Mouse (Mus musculus): ENCODE results near the gene Cdkal1. TPM values are rescaled to one million over a fixed set of nuclear protein-coding genes. Genes with fewer than 3 reads are reported as not detected.
A peak's percentile ranks its signal among the peaks of the same experiment; 100 is the strongest.

The Cdkal1 gene
- polyA plus RNA-seq, 1 experiment: 10.3 TPM

DNA sequence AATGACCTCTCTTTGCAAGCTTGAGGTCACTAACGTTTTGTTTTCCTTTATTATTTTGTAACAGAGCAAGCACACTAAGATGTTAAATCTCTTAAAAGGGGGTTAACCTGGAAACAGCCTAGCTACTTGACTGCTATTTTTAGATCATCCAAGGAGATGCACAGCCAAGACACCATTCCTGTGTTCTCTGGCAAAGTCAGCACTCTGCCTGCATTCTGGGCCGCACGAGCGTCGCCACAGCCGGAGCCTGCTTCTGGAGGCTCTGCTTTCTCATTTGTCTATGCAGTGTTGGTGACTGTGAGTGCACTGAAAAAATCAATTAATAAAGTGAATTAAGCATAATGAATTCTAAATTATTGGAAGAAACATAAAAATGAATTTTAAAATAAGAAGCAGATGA, 440.6 kb downstream of the Cdkal1 start:
- peak in 1 of 2 experiments; percentile 34 for DNase-seq
- no peaks in the 10 kb centered on the region for H3K27me3 ChIP-seq (ENCODE audit: control insufficient read depth, insufficient read depth, low read length)
- H3K4me3 ChIP-seq (replicated peaks; ENCODE audit: insufficient read depth, low read depth, low read length): no peak overlapping the region
- 26% methylated on average over 6 of the region's 6 CpGs for WGBS
- TF ChIP-seq POLR2A (IDR thresholded peaks at IDR 0.05; ENCODE audit: borderline replicate concordance, insufficient read depth, low read length) (no peak), CTCF (IDR thresholded peaks at IDR 0.05; ENCODE audit: borderline replicate concordance, insufficient read depth, low read depth, low read length) (no peak)
- H3K27ac ChIP-seq (ENCODE audit: insufficient read depth, low read length): no peak overlapping the region
- peaks cover 4% of the 10 kb centered on the region; the same call in 1 of the 2 replicates for H3K4me1 ChIP-seq (ENCODE audit: control insufficient read depth, insufficient read depth, low read length)

DNA sequence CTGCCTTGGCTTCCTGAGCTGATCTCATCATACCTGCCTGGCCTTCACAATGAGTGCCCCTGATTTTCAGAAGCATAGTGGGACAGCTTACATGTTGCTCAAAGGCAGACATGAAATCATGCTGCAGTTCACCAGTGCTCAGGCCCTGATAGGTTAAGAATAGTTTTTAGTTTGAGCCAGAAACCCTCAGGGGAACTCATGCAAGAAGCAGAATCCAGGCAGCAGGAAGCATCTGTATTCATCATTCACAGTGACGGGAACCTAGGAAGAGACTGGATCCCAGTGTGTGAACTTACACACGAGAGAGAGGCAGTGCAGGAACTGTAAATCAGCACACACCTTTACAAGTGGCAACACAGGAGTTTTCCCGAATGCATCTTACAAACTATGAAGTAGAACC, 441.0 kb downstream of the Cdkal1 start:
- no peak for DNase-seq
- H3K4me3 ChIP-seq (replicated peaks; ENCODE audit: insufficient read depth, low read depth, low read length): no peak overlapping the region
- H3K27ac ChIP-seq (ENCODE audit: insufficient read depth, low read length): no peak overlapping the region
- H3K4me1 ChIP-seq (ENCODE audit: control insufficient read depth, insufficient read depth, low read length): peaks cover 4% of the 10 kb centered on the region; the same call in 1 of the 2 replicates
- 48% methylated on average over 3 of the region's 3 CpGs for WGBS
- no peaks in the 10 kb centered on the region for H3K27me3 ChIP-seq (ENCODE audit: control insufficient read depth, insufficient read depth, low read length)
- TF ChIP-seq POLR2A (IDR thresholded peaks at IDR 0.05; ENCODE audit: borderline replicate concordance, insufficient read depth, low read length) (no peak), CTCF (IDR thresholded peaks at IDR 0.05; ENCODE audit: borderline replicate concordance, insufficient read depth, low read depth, low read length) (no peak)

DNA sequence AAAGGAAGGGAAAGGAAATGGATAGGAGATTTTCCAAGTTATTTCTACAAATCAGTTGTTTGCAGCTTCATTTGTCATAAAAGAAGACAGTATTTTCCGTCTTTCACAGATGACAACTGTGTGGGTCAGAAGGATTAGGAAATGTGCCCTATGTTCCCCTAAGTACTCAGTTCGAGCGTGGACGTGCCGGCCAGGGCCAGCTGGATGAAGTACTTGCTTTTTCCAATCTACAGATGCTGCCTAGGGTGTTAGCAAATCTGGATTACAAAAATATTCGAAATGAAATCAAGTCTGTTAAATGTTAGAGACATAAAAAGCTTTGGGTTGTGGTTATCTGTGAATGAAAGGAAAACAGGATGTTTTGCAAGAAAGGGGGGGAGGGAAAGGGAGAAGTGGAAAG, 444.3 kb downstream of the Cdkal1 start:
- Histone ChIP-seq H3K4me3 (replicated peaks; ENCODE audit: insufficient read depth, low read depth, low read length) (no peak overlapping the region), H3K4me1 (ENCODE audit: control insufficient read depth, insufficient read depth, low read length) (peaks cover 4% of the 10 kb centered on the region; the same call in 1 of the 2 replicates), H3K27me3 (ENCODE audit: control insufficient read depth, insufficient read depth, low read length) (no peaks in the 10 kb centered on the region), H3K27ac (ENCODE audit: insufficient read depth, low read length) (no peak overlapping the region)
- DNase-seq: no peak
- TF ChIP-seq POLR2A (IDR thresholded peaks at IDR 0.05; ENCODE audit: borderline replicate concordance, insufficient read depth, low read length): no peak
- TF ChIP-seq CTCF (IDR thresholded peaks at IDR 0.05; ENCODE audit: borderline replicate concordance, insufficient read depth, low read depth, low read length): no peak
- WGBS: 92% methylated on average over 6 of the region's 6 CpGs

DNA sequence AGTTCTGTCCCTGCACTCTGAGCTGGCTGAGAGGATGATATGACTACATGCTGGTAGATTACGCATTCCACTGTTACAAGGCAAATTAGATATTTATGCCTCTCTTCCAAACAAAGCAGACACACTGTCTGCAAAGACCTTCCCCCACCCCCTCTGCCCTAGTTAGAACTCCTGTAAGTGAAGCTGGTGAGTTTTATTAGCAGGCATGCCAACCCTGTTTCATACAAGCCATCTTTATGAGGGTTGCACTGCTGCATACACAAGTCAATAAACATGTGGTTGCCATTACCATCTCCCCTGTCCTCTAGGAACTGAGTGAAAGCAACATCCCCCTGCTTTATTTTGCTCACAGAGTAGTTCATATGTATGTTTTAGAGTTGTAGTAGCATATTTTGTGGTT, 447.9 kb downstream of the Cdkal1 start:
- H3K4me1 ChIP-seq (ENCODE audit: control insufficient read depth, insufficient read depth, low read length): no peaks in the 10 kb centered on the region
- DNase-seq: no peak
- no peaks in the 10 kb centered on the region for H3K27me3 ChIP-seq (ENCODE audit: control insufficient read depth, insufficient read depth, low read length)
- TF ChIP-seq CTCF (IDR thresholded peaks at IDR 0.05; ENCODE audit: borderline replicate concordance, insufficient read depth, low read depth, low read length): no peak
- TF ChIP-seq POLR2A (IDR thresholded peaks at IDR 0.05; ENCODE audit: borderline replicate concordance, insufficient read depth, low read length): no peak
- H3K4me3 ChIP-seq (replicated peaks; ENCODE audit: insufficient read depth, low read depth, low read length): no peak overlapping the region
- H3K27ac ChIP-seq (ENCODE audit: insufficient read depth, low read length): no peak overlapping the region
- 97% methylated on average over 1 of the region's 1 CpGs for WGBS

DNA sequence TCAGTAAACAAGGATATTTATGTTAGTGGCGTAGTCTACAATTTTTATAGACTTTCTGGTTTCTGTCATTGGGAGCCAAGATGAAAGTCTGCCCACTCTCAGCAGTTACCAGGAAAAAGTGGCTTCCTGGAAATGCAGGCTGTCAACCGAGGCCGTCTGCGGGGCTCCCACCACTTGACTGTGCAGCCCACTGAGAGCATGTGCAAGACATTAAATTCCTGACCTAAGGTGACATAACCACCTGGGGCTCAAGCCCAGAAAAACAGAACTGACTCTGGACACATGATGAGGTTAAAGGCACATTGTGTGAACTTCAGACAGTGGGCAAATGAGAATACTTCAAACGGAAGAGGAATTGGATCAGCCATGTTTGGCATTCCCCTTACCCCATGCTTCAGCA, 450.2 kb downstream of the Cdkal1 start:
- no peaks in the 10 kb centered on the region for H3K4me1 ChIP-seq (ENCODE audit: control insufficient read depth, insufficient read depth, low read length)
- DNase-seq: no peak
- H3K27me3 ChIP-seq (ENCODE audit: control insufficient read depth, insufficient read depth, low read length): no peaks in the 10 kb centered on the region
- TF ChIP-seq POLR2A (IDR thresholded peaks at IDR 0.05; ENCODE audit: borderline replicate concordance, insufficient read depth, low read length) (no peak), CTCF (IDR thresholded peaks at IDR 0.05; ENCODE audit: borderline replicate concordance, insufficient read depth, low read depth, low read length) (no peak)
- no peak overlapping the region for H3K4me3 ChIP-seq (replicated peaks; ENCODE audit: insufficient read depth, low read depth, low read length)
- WGBS: 74% methylated on average over 5 of the region's 5 CpGs
- H3K27ac ChIP-seq (ENCODE audit: insufficient read depth, low read length): no peak overlapping the region

DNA sequence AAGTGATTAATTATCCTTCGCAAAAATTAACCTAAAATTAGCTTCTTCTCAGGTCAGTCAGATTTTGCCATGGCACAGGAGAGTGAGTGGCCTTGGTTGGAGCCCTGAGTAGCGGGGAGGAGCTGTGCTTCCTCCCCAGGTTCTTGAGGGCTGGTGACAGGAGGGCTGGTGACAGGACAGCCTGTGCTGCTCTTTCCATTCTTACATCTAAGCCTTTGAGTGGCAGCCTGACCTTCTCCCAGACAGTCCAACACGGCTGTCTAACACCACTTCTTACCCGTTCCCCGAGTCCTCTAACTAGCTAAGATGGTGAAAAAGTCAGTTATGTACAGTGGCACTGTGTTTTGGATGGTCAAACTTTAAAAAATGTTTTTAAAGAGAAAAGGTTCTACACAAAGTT, 452.3 kb downstream of the Cdkal1 start:
- no peak for DNase-seq
- WGBS: 96% methylated on average over 5 of the region's 5 CpGs
- no peak for TF ChIP-seq CTCF (IDR thresholded peaks at IDR 0.05; ENCODE audit: borderline replicate concordance, insufficient read depth, low read depth, low read length)
- no peak for TF ChIP-seq POLR2A (IDR thresholded peaks at IDR 0.05; ENCODE audit: borderline replicate concordance, insufficient read depth, low read length)
- H3K27me3 ChIP-seq (ENCODE audit: control insufficient read depth, insufficient read depth, low read length): no peaks in the 10 kb centered on the region
- H3K4me1 ChIP-seq (ENCODE audit: control insufficient read depth, insufficient read depth, low read length): no peaks in the 10 kb centered on the region
- H3K4me3 ChIP-seq (replicated peaks; ENCODE audit: insufficient read depth, low read depth, low read length): no peak overlapping the region
- H3K27ac ChIP-seq (ENCODE audit: insufficient read depth, low read length): no peak overlapping the region

DNA sequence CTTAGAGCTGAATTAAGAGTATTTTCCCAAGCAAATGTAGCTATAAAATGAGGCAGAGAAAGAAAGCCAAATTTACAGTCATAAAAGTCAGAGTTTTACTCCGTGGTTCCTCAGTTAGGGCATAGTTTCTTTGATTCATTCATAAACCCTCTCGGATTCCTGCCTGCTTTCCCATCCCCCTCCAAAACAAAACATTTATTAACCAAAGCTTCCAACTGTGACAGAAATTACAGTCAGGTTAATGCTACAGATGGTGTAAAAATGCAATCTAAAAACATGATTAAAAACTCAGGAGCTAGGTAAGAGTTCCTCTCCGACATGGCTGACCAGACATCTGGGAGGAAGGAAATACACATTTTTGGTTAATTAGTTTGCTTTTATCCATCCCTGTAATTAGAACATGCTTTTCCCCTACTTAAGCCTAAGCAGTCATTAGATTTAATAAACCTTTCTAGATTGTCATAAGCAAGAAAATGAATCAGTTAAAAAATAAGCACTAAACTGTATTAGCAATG, 452.9 kb downstream of the Cdkal1 start:
- DNase-seq: no peak
- Histone ChIP-seq H3K4me3 (replicated peaks; ENCODE audit: insufficient read depth, low read depth, low read length) (no peak overlapping the region), H3K4me1 (ENCODE audit: control insufficient read depth, insufficient read depth, low read length) (no peaks in the 10 kb centered on the region), H3K27me3 (ENCODE audit: control insufficient read depth, insufficient read depth, low read length) (no peaks in the 10 kb centered on the region), H3K27ac (ENCODE audit: insufficient read depth, low read length) (no peak overlapping the region)
- TF ChIP-seq POLR2A (IDR thresholded peaks at IDR 0.05; ENCODE audit: borderline replicate concordance, insufficient read depth, low read length): no peak
- TF ChIP-seq CTCF (IDR thresholded peaks at IDR 0.05; ENCODE audit: borderline replicate concordance, insufficient read depth, low read depth, low read length): no peak
- WGBS: 69% methylated on average over 3 of the region's 3 CpGs

DNA sequence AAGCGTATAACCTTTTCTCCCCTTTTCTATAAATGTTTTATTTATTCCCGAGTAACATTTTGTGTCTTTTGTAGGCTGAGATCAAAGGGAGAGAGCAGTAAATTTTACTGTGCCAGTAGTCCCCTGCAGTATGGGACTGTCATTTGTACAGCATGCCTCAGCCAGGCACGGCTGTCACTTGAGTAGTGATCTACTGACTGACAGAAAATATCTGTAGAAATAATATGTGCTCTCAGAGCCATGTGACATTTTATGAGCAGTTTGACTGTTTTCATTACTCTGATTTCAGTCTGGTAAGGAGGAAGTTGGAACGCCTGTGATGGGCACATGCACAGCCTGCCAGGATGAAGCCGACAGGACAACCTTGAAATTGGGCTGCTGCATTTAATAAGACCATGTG, 455.6 kb downstream of the Cdkal1 start:
- no peaks in the 10 kb centered on the region for H3K27me3 ChIP-seq (ENCODE audit: control insufficient read depth, insufficient read depth, low read length)
- H3K4me1 ChIP-seq (ENCODE audit: control insufficient read depth, insufficient read depth, low read length): no peaks in the 10 kb centered on the region
- TF ChIP-seq CTCF (IDR thresholded peaks at IDR 0.05; ENCODE audit: borderline replicate concordance, insufficient read depth, low read depth, low read length) (no peak), POLR2A (IDR thresholded peaks at IDR 0.05; ENCODE audit: borderline replicate concordance, insufficient read depth, low read length) (no peak)
- no peak overlapping the region for H3K4me3 ChIP-seq (replicated peaks; ENCODE audit: insufficient read depth, low read depth, low read length)
- H3K27ac ChIP-seq (ENCODE audit: insufficient read depth, low read length): no peak overlapping the region
- no peak for DNase-seq
- 93% methylated on average over 5 of the region's 5 CpGs for WGBS
